Comparison of ENCODE assay signal across 8 mouse cellular contexts in the genomic region with DNA sequence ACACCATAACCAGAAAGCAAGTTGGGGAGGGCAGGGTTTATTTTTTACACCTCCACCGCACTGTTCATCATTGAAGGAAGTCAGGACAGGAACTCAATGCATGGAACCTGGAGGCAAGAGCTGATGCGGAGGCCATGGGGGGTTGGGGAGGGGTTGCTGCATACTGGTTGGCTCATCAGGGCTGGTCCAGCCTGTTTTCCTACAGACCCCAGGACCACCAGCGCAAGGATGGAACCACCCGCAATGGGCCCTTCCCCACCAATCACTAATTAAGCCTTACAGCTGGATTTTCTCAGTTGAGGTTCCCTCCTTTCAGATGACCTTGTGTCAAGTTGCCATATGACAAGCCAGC. TPM values are rescaled to one million over a fixed set of nuclear protein-coding genes. Genes with fewer than 3 reads are reported as not detected.
A peak's percentile ranks its signal among the peaks of the same experiment; 100 is the strongest.
DNase-seq lines count a peak whose midpoint lies in the region; ATAC-seq and TF ChIP-seq lines count a peak whose summit lies in the region.
"Had no signal": no experiment of that assay in that cellular context is flagged by ENCODE, and none has a peak within 500 bp of the region (broad histone marks: within the 10 kb centered on the region; RNA-seq: fewer than 3 reads in every experiment).

No protein-coding gene starts in this region.

- no peak for TF ChIP-seq POLR2A in small intestine, adult 2 months (IDR thresholded peaks at IDR 0.05; ENCODE audit: low read depth, low read length)

- no peak overlapping the region for H3K27ac ChIP-seq in liver, embryonic 11.5 days (ENCODE audit: low read depth, low read length)
- H3K27ac ChIP-seq in liver, postnatal 0 days (ENCODE audit: low read depth) = no peak overlapping the region
- H3K27ac ChIP-seq in forebrain, embryonic 12.5 days = no peak overlapping the region
- peak overlapping the region; percentile 87; the same call in 1 of the 2 replicates for H3K27ac ChIP-seq in intestine, postnatal 0 days (ENCODE audit: low read depth, low read length)
- 0 out of 2 replicates have a peak overlapping the region, but pooled peaks have one; percentile 19 for H3K27ac ChIP-seq in small intestine, adult 2 months (ENCODE audit: insufficient read depth, low read depth, low read length)

- TF ChIP-seq EP300 in liver, postnatal 0 days (IDR thresholded peaks at IDR 0.05; ENCODE audit: low read depth) = no peak

- no peak for ATAC-seq in liver, embryonic 11.5 days (replicated peaks; ENCODE audit: low FRiP score)
- no peak for ATAC-seq in liver, postnatal 0 days
- ATAC-seq in forebrain, embryonic 12.5 days (ENCODE audit: low FRiP score) = 0 out of 2 replicates have a peak, but pooled peaks have one; percentile 12
- no peak for ATAC-seq in intestine, postnatal 0 days

- 48% methylated on average over 4 of the region's 4 CpGs for WGBS in liver, embryonic 11.5 days
- WGBS in liver, postnatal 0 days (ENCODE audit: insufficient replicate concordance) = 53% methylated on average over 4 of the region's 4 CpGs
- WGBS in forebrain, embryonic 12.5 days = 60% methylated on average over 4 of the region's 4 CpGs
- 60% methylated on average over 4 of the region's 4 CpGs for WGBS in intestine, postnatal 0 days
- 59% methylated on average over 4 of the region's 4 CpGs for WGBS in small intestine, adult 2 months

- H3K4me2 ChIP-seq in liver, embryonic 11.5 days = peak overlapping the region; percentile 89; the same call in 1 of the 2 replicates
- H3K4me2 ChIP-seq in liver, postnatal 0 days (ENCODE audit: low read depth, low read length) = no peak overlapping the region
- H3K4me2 ChIP-seq in forebrain, embryonic 12.5 days = peak overlapping the region; percentile 87
- H3K4me2 ChIP-seq in intestine, postnatal 0 days (replicated peaks; ENCODE audit: low read depth) = peak overlapping the region; percentile 96

- H3K4me3 ChIP-seq in liver, embryonic 11.5 days (ENCODE audit: low read depth, low read length) = no peak overlapping the region
- no peak overlapping the region for H3K4me3 ChIP-seq in liver, postnatal 0 days (ENCODE audit: low read depth, low read length)
- peak overlapping the region; percentile 62 for H3K4me3 ChIP-seq in forebrain, embryonic 12.5 days (replicated peaks)
- peak overlapping the region; percentile 80; the same call in 1 of the 2 replicates for H3K4me3 ChIP-seq in intestine, postnatal 0 days (ENCODE audit: low read depth, low read length)
- no peak overlapping the region for H3K4me3 ChIP-seq in small intestine, adult 2 months (ENCODE audit: low read depth, low read length)

- H3K9ac ChIP-seq in liver, embryonic 11.5 days (ENCODE audit: low read depth, low read length) = no peak overlapping the region
- no peak overlapping the region for H3K9ac ChIP-seq in liver, postnatal 0 days (replicated peaks)
- peak overlapping the region; percentile 77 for H3K9ac ChIP-seq in forebrain, embryonic 12.5 days
- 0 out of 2 replicates have a peak overlapping the region, but pooled peaks have one; percentile 75 for H3K9ac ChIP-seq in intestine, postnatal 0 days (ENCODE audit: low read depth, low read length)

- no peaks in the 10 kb centered on the region for H3K36me3 ChIP-seq in liver, embryonic 11.5 days (ENCODE audit: control insufficient read depth, insufficient read depth, low read length)
- no peaks in the 10 kb centered on the region for H3K36me3 ChIP-seq in liver, postnatal 0 days (replicated peaks; ENCODE audit: insufficient read depth, low read length)
- no peaks in the 10 kb centered on the region for H3K36me3 ChIP-seq in forebrain, embryonic 12.5 days (replicated peaks)
- H3K36me3 ChIP-seq in intestine, postnatal 0 days (ENCODE audit: control insufficient read depth, insufficient read depth) = no peaks in the 10 kb centered on the region
- H3K36me3 ChIP-seq in small intestine, adult 2 months (ENCODE audit: control insufficient read depth, insufficient read depth, low read length) = no peaks in the 10 kb centered on the region

- H3K27me3 ChIP-seq in liver, embryonic 11.5 days (replicated peaks; ENCODE audit: control insufficient read depth, insufficient read depth, low read length) = peaks cover 32% of the 10 kb centered on the region
- peaks cover 21% of the 10 kb centered on the region for H3K27me3 ChIP-seq in liver, postnatal 0 days (ENCODE audit: insufficient read depth, low read length)
- H3K27me3 ChIP-seq in forebrain, embryonic 12.5 days = peaks cover 12% of the 10 kb centered on the region; the same call in 1 of the 2 replicates
- H3K27me3 ChIP-seq in intestine, postnatal 0 days (replicated peaks; ENCODE audit: control insufficient read depth, insufficient read depth, low read length) = no peaks in the 10 kb centered on the region
- H3K27me3 ChIP-seq in small intestine, adult 2 months (ENCODE audit: control insufficient read depth, insufficient read depth, low read length) = no peaks in the 10 kb centered on the region

- H3K9me3 ChIP-seq in liver, embryonic 11.5 days (ENCODE audit: control insufficient read depth, low read length) = no peaks in the 10 kb centered on the region
- no peaks in the 10 kb centered on the region for H3K9me3 ChIP-seq in liver, postnatal 0 days (ENCODE audit: low read length)
- no peaks in the 10 kb centered on the region for H3K9me3 ChIP-seq in forebrain, embryonic 12.5 days
- H3K9me3 ChIP-seq in intestine, postnatal 0 days (ENCODE audit: control insufficient read depth) = no peaks in the 10 kb centered on the region

- no peaks in the 10 kb centered on the region; the same call in 1 of the 2 replicates for H3K4me1 ChIP-seq in liver, embryonic 11.5 days (replicated peaks; ENCODE audit: control insufficient read depth, insufficient read depth, low read length)
- peaks cover 9% of the 10 kb centered on the region; the same call in 1 of the 2 replicates for H3K4me1 ChIP-seq in liver, postnatal 0 days (ENCODE audit: insufficient read depth)
- peaks cover 14% of the 10 kb centered on the region for H3K4me1 ChIP-seq in forebrain, embryonic 12.5 days
- peaks cover 3% of the 10 kb centered on the region; the same call in 1 of the 2 replicates for H3K4me1 ChIP-seq in intestine, postnatal 0 days (replicated peaks; ENCODE audit: control insufficient read depth, insufficient read depth, low read length)
- peaks cover 2% of the 10 kb centered on the region; the same call in 1 of the 2 replicates for H3K4me1 ChIP-seq in small intestine, adult 2 months (ENCODE audit: control insufficient read depth, insufficient read depth, insufficient read length, low read length)

- DNase-seq in liver, embryonic 11.5 days (ENCODE audit: low spot score) = no peak
- no peak for DNase-seq in liver, postnatal 0 days
- no peak for DNase-seq in spleen, postnatal 14 days (ENCODE audit: low spot score in 2 of 2)
- no peak for DNase-seq in testis, postnatal 10 days (ENCODE audit: low spot score)
- DNase-seq: thymus, adult 18-20 months had no signal

- TF ChIP-seq CTCF in liver, postnatal 0 days (IDR thresholded peaks at IDR 0.05; ENCODE audit: low read depth) = no peak
- TF ChIP-seq CTCF in intestine, postnatal 0 days (IDR thresholded peaks at IDR 0.05; ENCODE audit: low read depth) = no peak
- TF ChIP-seq CTCF in small intestine, adult 2 months (IDR thresholded peaks at IDR 0.05; ENCODE audit: extremely low read depth, insufficient read length, insufficient replicate concordance, low read depth, low read length) = no peak

RNA-seq across cellular contexts. Expression of a gene that starts 1.0 kb away (rescaled TPM):
- 0.56 and 0.99 TPM in 2 replicates for polyA plus RNA-seq in liver, embryonic 11.5 days (2014; fragmentation: Nextera tagmentation; extraction: Ambion mirVana)
- 1.1 TPM in 2 replicates for polyA plus RNA-seq in liver, postnatal 0 days (2015; fragmentation: Nextera tagmentation; extraction: Ambion mirVana)
- polyA plus RNA-seq in forebrain, embryonic 12.5 days (2016; fragmentation: Nextera tagmentation; extraction: Ambion mirVana) = 5.5 and 6.3 TPM in 2 replicates
- polyA plus RNA-seq in intestine, postnatal 0 days (2015; fragmentation: Nextera tagmentation; extraction: Ambion mirVana) = 10.2 and 10.9 TPM in 2 replicates
- 1.0 and 1.2 TPM in 2 replicates for polyA plus RNA-seq in small intestine, adult 2 months (2012; rRNA removed)

RNA-seq across cellular contexts. Expression of a gene that starts 46.5 kb away (rescaled TPM):
- polyA plus RNA-seq in liver, embryonic 11.5 days (2014; fragmentation: Nextera tagmentation; extraction: Ambion mirVana) = 29.5 TPM in 2 replicates
- 50.3 and 62.4 TPM in 2 replicates for polyA plus RNA-seq in liver, postnatal 0 days (2015; fragmentation: Nextera tagmentation; extraction: Ambion mirVana)
- polyA plus RNA-seq in forebrain, embryonic 12.5 days (2016; fragmentation: Nextera tagmentation; extraction: Ambion mirVana) = 84.9 and 90.4 TPM in 2 replicates
- 84.1 and 84.3 TPM in 2 replicates for polyA plus RNA-seq in intestine, postnatal 0 days (2015; fragmentation: Nextera tagmentation; extraction: Ambion mirVana)
- 29.8 and 48.5 TPM in 2 replicates for polyA plus RNA-seq in small intestine, adult 2 months (2012; rRNA removed)

Comparison
In these comparisons a context has a peak if more than half of its experiments do, and no peak if none do; other contexts are left out.
1. H3K27ac ChIP-seq: peak in intestine, postnatal 0 days (single experiment) and small intestine, adult 2 months (single experiment); none in liver, embryonic 11.5 days (single experiment), liver, postnatal 0 days (single experiment) and forebrain, embryonic 12.5 days (single experiment).
2. H3K4me3 ChIP-seq: peak in forebrain, embryonic 12.5 days (single experiment) and intestine, postnatal 0 days (single experiment); none in liver, embryonic 11.5 days (single experiment), liver, postnatal 0 days (single experiment) and small intestine, adult 2 months (single experiment).
3. H3K9ac ChIP-seq: peak in forebrain, embryonic 12.5 days (single experiment) and intestine, postnatal 0 days (single experiment); none in liver, embryonic 11.5 days (single experiment) and liver, postnatal 0 days (single experiment).